Mouse (Mus musculus) liver, adult 2 months (tissue): ENCODE data around the gene Kbtbd7.

Experiments used
- CTCF ChIP-seq: fragments of 200-500 bp; IDR thresholded peaks from 2 replicates; pipeline ENCODE4 v1.5.1; 2011; ENCODE audit warnings: low read depth, low read length, control low read depth
- POLR2A ChIP-seq: fragments of 200-500 bp; IDR thresholded peaks from 2 replicates; pipeline ENCODE4 v1.6.1; 2011; ENCODE audit warnings: low read length, control low read depth; ENCODE audit not compliant: insufficient read depth; ENCODE audit errors: extremely low read depth

GRCm38 (mm10) chr14:79420083-79420685, 6.1 kb upstream of the Kbtbd7 start:
- no peak for TF ChIP-seq POLR2A
- TF ChIP-seq CTCF = no peak
